Mouse (Mus musculus) embryonic facial prominence, embryonic 14.5 days (tissue): ENCODE results near the gene Pnn. TPM values are rescaled to one million over a fixed set of nuclear protein-coding genes. Genes with fewer than 3 reads are reported as not detected.

ENCODE experiments used
- ATAC-seq: fragments of 200-750 bp; cut with Nextera tagmentation; 2 replicates; pipeline ENCODE4 v1.8.0; 2017; ENCODE audit warnings: low read depth, moderate number of reproducible peaks, moderate TSS enrichment
- DNase-seq: peaks from one replicate; pipeline ENCODE4 v3.0.0-alpha.2; 2015; ENCODE audit warnings: low spot score
- H3K27ac ChIP-seq: fragments of 300-500 bp; sonication (generic); replicated peaks from 2 replicates; pipeline ENCODE4 v1.5.1; 2014; ENCODE audit warnings: low read depth, mild to moderate bottlenecking, low read length, moderate library complexity
- H3K27me3 ChIP-seq: fragments of 300-500 bp; sonication (generic); replicated peaks from 2 replicates; pipeline ENCODE4 v1.6.1; 2014; ENCODE audit warnings: low read length; ENCODE audit not compliant: control insufficient read depth, insufficient read depth
- H3K36me3 ChIP-seq: fragments of 300-500 bp; sonication (generic); 2 replicates; pipeline ENCODE4 v1.6.1; 2014; ENCODE audit warnings: low read length, mixed read lengths; ENCODE audit not compliant: control insufficient read depth, insufficient read depth
- H3K4me1 ChIP-seq: fragments of 300-500 bp; sonication (generic); 2 replicates; pipeline ENCODE4 v1.6.1; 2014; ENCODE audit warnings: antibody characterized with exemption, low read length; ENCODE audit not compliant: control insufficient read depth, insufficient read depth
- H3K4me2 ChIP-seq: fragments of 300-500 bp; sonication (generic); 2 replicates; pipeline ENCODE4 v1.6.1; 2014; ENCODE audit warnings: low read depth, mild to moderate bottlenecking, low read length, moderate library complexity, mixed read lengths
- H3K4me3 ChIP-seq: fragments of 300-500 bp; sonication (generic); 2 replicates; pipeline ENCODE4 v1.5.1; 2014; ENCODE audit warnings: low read depth, mild to moderate bottlenecking, low read length
- H3K9ac ChIP-seq: fragments of 300-500 bp; sonication (generic); 2 replicates; pipeline ENCODE4 v1.6.1; 2014; ENCODE audit warnings: low read depth, mild to moderate bottlenecking, low read length, moderate library complexity, mixed read lengths
- H3K9me3 ChIP-seq: fragments of 300-500 bp; sonication (generic); 2 replicates; pipeline ENCODE4 v1.6.1; 2016; ENCODE audit warnings: low read length; ENCODE audit not compliant: control insufficient read depth
- WGBS: fragments of 180-500 bp; shearing (Covaris S2); extraction: QIAGEN DNeasy Blood & Tissue Kit; methylation state at CpG from one replicate; pipeline ENCODE4 v1.1.7; 2014; 5-methylcytosine and 5-hydroxymethylcytosine counted together
- polyA plus RNA-seq: library from polyadenylated mRNA; unstranded; fragments of >200 nt; fragmentation: Nextera tagmentation; extraction: Ambion mirVana; gene quantifications from 2 replicates; pipeline ENCODE4 v1.2.1, GENCODE M21; 2014

The Pnn gene
- polyA plus RNA-seq, 1 experiment from 2014 or later: 73.4 TPM

DNA sequence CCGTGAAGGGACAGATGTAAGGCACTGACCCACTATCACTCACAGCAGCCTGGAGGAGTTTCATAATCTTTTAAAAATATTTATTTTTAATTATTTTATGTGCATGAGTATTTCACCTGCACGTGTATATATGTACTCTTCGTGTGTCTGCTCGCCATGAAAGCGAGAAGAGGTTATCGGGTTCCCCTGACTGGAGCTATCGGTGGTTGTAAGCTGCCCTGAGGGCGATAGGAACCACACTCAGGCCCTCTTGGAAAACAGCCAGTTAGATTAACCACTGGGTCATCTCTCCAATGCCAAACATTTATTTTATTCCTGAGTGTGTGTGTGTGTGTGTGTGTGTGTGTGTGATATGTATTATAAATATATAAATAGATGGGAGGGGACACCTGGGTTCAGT lies 1.8 kb upstream of the Pnn start:
- no peak overlapping the region for H3K27ac ChIP-seq
- H3K9ac ChIP-seq: no peak overlapping the region
- no peaks in the 10 kb centered on the region for H3K9me3 ChIP-seq
- no peak overlapping the region for H3K4me2 ChIP-seq
- no peak overlapping the region for H3K4me3 ChIP-seq
- WGBS: 74% methylated on average over 8 of the region's 8 CpGs
- ATAC-seq (no peak), DNase-seq (no peak)
- peaks cover 4% of the 10 kb centered on the region for H3K4me1 ChIP-seq
- H3K36me3 ChIP-seq: peaks cover 19% of the 10 kb centered on the region
- H3K27me3 ChIP-seq: no peaks in the 10 kb centered on the region; the same call in 1 of the 2 replicates

GRCm38 (mm10) chr12:59065776-59066175 lies 908 bp upstream of the Pnn start:
- Histone ChIP-seq H3K27me3 (no peaks in the 10 kb centered on the region; the same call in 1 of the 2 replicates), H3K9me3 (no peaks in the 10 kb centered on the region), H3K4me3 (no peak overlapping the region), H3K9ac (no peak overlapping the region), H3K4me2 (peak overlapping the region; percentile 65), H3K4me1 (no peaks in the 10 kb centered on the region), H3K36me3 (peaks cover 28% of the 10 kb centered on the region), H3K27ac (peak overlapping the region; percentile 91)
- DNase-seq (no peak), ATAC-seq (no peak)
- 76% methylated on average over 3 of the region's 3 CpGs for WGBS

GRCm38 (mm10) chr12:59067095-59067494 lies 411 bp downstream of the Pnn start:
- WGBS: 1% methylated on average over 24 of the region's 41 CpGs
- Histone ChIP-seq H3K9me3 (no peaks in the 10 kb centered on the region), H3K27ac (peak overlapping the region; percentile 87), H3K36me3 (peaks cover 41% of the 10 kb centered on the region), H3K27me3 (no peaks in the 10 kb centered on the region; the same call in 1 of the 2 replicates), H3K4me1 (no peaks in the 10 kb centered on the region), H3K4me3 (peak overlapping the region; percentile 93), H3K4me2 (peak overlapping the region; percentile 76), H3K9ac (peak overlapping the region; percentile 98)
- peak; percentile 39 for ATAC-seq
- peak; percentile 12 for DNase-seq

DNA sequence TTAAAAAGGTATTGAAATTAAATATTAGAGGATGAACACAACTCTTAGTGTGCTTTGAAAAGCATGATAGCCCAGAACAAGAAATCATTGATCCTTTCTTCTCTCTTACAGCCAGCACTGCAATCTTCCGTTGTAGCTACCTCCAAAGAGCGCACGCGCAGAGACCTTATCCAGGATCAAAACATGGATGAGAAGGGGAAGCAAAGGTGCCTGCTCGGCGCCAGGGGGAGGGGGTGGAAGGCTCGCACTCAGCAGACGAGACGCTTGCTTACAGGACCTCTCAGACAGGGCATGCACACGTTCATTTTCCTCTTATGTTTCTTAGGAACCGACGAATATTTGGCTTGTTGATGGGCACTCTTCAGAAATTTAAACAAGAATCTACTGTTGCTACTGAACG lies 2.1 kb downstream of the Pnn start:
- 96% methylated on average over 13 of the region's 13 CpGs for WGBS
- no peaks in the 10 kb centered on the region for H3K4me1 ChIP-seq
- no peak overlapping the region for H3K4me2 ChIP-seq
- H3K27ac ChIP-seq: no peak overlapping the region
- H3K27me3 ChIP-seq: no peaks in the 10 kb centered on the region; the same call in 1 of the 2 replicates
- ATAC-seq (no peak), DNase-seq (no peak)
- H3K4me3 ChIP-seq: no peak overlapping the region
- H3K9ac ChIP-seq: no peak overlapping the region
- H3K9me3 ChIP-seq: no peaks in the 10 kb centered on the region
- H3K36me3 ChIP-seq: peaks cover 51% of the 10 kb centered on the region

DNA sequence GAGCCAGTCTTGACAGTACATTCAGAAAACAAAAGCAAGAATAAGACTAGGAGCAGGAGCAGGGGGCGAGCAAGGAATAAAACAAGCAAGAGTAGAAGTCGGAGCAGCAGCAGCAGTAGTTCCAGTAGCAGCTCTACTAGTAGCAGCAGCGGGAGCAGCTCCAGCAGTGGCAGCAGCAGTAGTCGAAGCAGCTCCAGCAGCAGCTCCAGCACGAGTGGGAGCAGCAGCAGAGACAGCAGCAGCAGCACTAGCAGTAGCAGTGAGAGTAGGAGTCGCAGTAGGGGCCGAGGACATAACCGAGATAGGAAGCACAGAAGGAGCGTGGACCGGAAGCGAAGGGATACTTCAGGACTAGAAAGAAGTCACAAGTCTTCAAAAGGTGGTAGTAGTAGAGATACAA lies 5.6 kb downstream of the Pnn start:
- Histone ChIP-seq H3K4me2 (no peak overlapping the region), H3K9ac (no peak overlapping the region), H3K27me3 (no peaks in the 10 kb centered on the region), H3K9me3 (no peaks in the 10 kb centered on the region), H3K27ac (no peak overlapping the region), H3K36me3 (peaks cover 63% of the 10 kb centered on the region), H3K4me1 (no peaks in the 10 kb centered on the region), H3K4me3 (no peak overlapping the region)
- DNase-seq (no peak), ATAC-seq (no peak)
- WGBS: 90% methylated on average over 11 of the region's 11 CpGs

DNA sequence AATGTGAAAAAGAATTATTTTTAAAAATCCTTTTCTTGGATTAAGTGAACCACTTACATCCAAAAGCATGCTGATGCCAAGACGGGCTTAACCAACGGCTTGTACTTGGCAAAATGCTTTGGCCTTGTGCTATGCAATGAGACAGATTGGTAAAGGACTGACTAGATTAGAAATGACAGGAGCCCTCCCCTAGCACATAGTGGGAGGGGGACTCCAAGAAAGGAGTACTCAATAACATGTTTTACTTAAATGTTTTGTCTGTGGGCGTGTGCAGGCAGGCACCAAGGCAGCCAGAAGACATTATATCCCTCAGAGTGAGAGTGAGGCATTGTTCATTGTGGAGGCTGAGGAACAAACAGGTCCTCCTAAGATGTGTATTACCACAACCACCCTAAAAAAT lies 7.4 kb downstream of the Pnn start:
- ATAC-seq (peak; percentile 60; the same call in 1 of the 2 replicates), DNase-seq (peak; percentile 33)
- Histone ChIP-seq H3K4me1 (no peaks in the 10 kb centered on the region), H3K9me3 (no peaks in the 10 kb centered on the region), H3K9ac (no peak overlapping the region), H3K4me3 (no peak overlapping the region), H3K27ac (no peak overlapping the region), H3K27me3 (no peaks in the 10 kb centered on the region), H3K36me3 (peaks cover 52% of the 10 kb centered on the region), H3K4me2 (no peak overlapping the region)
- WGBS: 70% methylated on average over 3 of the region's 3 CpGs

GRCm38 (mm10) chr12:59076996-59077395 lies 10.3 kb downstream of the Pnn start:
- H3K36me3 ChIP-seq: peaks cover 22% of the 10 kb centered on the region
- no peak overlapping the region for H3K27ac ChIP-seq
- no peak for DNase-seq
- H3K9ac ChIP-seq: no peak overlapping the region
- H3K27me3 ChIP-seq: no peaks in the 10 kb centered on the region
- no peak overlapping the region for H3K4me3 ChIP-seq
- no peak for ATAC-seq
- no peak overlapping the region for H3K4me2 ChIP-seq
- H3K9me3 ChIP-seq: no peaks in the 10 kb centered on the region
- no peaks in the 10 kb centered on the region for H3K4me1 ChIP-seq
- 86% methylated on average over 3 of the region's 3 CpGs for WGBS

DNA sequence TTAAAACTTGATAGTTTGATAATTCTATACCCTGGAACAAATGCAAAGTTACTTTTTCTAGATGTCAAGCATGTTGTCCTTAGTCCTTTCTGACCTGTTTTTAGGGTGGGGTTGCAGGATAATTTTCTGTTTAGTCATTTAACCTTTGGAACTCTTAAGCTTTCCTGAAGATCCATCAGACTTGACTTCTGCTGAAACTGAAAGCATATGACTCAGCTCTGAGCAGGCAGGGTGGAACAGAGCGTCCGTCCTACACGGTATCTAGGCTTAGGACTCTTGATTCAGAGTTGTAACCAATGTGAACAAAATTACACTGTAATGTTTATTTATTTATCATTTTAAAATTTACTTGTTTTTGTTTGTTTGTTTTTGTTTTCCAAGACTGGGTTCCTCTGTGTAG lies 11.2 kb downstream of the Pnn start:
- DNase-seq: no peak
- no peaks in the 10 kb centered on the region for H3K27me3 ChIP-seq
- no peak for ATAC-seq
- H3K4me3 ChIP-seq: no peak overlapping the region
- H3K9ac ChIP-seq: no peak overlapping the region
- H3K9me3 ChIP-seq: no peaks in the 10 kb centered on the region
- WGBS: 90% methylated on average over 3 of the region's 3 CpGs
- H3K4me1 ChIP-seq: no peaks in the 10 kb centered on the region
- no peak overlapping the region for H3K4me2 ChIP-seq
- H3K27ac ChIP-seq: no peak overlapping the region
- H3K36me3 ChIP-seq: peaks cover 15% of the 10 kb centered on the region; the same call in 1 of the 2 replicates

DNA sequence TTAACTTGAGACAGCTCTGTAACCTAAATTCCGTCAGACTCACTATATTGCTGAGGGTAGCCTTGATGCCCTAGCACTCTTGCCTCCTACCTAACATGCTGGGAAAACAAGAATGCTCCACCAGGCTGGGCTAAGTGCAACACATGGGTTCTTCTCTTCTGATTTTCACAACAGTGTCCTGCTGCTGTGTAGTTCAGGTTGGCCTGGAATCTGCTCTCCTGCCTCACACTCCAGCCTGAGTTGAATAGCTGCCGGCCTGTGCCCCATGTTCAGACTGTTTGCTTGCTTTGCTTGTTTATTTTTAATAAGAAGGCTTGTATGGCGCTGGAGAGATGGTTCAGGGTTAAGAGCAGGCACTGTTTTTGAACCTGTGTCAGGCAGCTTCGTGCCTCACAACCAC lies 13.8 kb downstream of the Pnn start:
- Histone ChIP-seq H3K4me1 (no peaks in the 10 kb centered on the region), H3K4me2 (no peak overlapping the region), H3K9me3 (no peaks in the 10 kb centered on the region), H3K4me3 (no peak overlapping the region), H3K27ac (no peak overlapping the region), H3K27me3 (no peaks in the 10 kb centered on the region), H3K36me3 (0 out of 2 replicates have a peak, but pooled peaks cover 2% of the 10 kb centered on the region), H3K9ac (no peak overlapping the region)
- ATAC-seq (no peak), DNase-seq (no peak)
- WGBS: 88% methylated on average over 4 of the region's 4 CpGs
